Mouse (Mus musculus): ENCODE measurements at regions not wholly inside any gene's neighbourhood (a gene's known extent, or its start where the extent isn't known, plus 50 kb on each side); places are given as distances from the start of the nearest gene placed in this dataset.

DNA sequence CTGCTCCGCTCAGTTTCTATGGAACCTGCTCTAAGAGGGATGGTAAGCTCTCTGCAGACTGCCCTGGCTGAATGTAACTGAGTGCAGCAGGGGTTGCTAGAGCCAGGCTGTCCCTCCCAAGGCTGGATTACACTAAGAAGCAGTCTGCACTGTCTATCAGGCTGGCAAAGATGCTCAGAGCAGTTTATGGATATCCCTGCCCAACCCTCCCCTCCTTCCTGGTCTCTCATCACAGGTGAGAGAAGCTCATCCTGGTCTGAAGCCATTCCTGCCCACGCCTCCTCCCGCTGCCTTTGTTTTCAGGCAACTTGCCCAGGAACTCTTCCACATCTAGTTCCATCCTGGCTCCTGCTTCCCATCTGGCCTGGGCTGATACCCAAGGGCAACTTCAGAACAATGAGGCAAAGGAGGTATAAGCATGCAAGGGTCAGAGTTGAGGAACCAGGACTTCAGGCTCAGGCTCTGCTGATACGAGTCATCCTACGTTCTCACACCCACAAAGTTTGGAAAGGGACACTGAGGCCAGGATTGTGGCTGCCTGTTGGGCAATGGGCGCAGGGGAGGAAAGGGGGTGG is 130.6 kb downstream of the Atp23 start:
- DNase-seq (ENCODE audit: low read depth, low spot score) = no peak
- Histone ChIP-seq H3K9me3 (replicated peaks; ENCODE audit: insufficient read depth, low read length) (no peaks in the 10 kb centered on the region), H3K27me3 (ENCODE audit: control insufficient read depth in 1 of 2, insufficient read depth in 2 of 2, low read length in 2 of 2) (no peaks in the 10 kb centered on the region), H3K27ac (ENCODE audit: control insufficient read depth, low read depth, low read length) (no peak overlapping the region), H3K79me2 (ENCODE audit: control insufficient read depth, insufficient read depth, low read length, poor library complexity) (no peaks in the 10 kb centered on the region), H3K9ac (ENCODE audit: control insufficient read depth, low read depth, low read length, poor library complexity, severe bottlenecking) (no peak overlapping the region), H3K36me3 (ENCODE audit: control insufficient read depth in 1 of 2, insufficient read depth in 2 of 2, low read length in 2 of 2) (no peaks in the 10 kb centered on the region), H3K4me1 (ENCODE audit: control insufficient read depth in 1 of 2, insufficient read depth in 2 of 2, low read length in 2 of 2) (no peaks in the 10 kb centered on the region), H3K4me3 (ENCODE audit: control insufficient read depth in 1 of 2, insufficient read depth in 1 of 2, low read depth in 2 of 2, low read length in 2 of 2) (no peak overlapping the region)
- no peak for TF ChIP-seq BHLHE40 (IDR thresholded peaks at IDR 0.05; ENCODE audit: borderline replicate concordance, low read depth, low read length)
- no peak for TF ChIP-seq MEF2A (IDR thresholded peaks at IDR 0.05; ENCODE audit: extremely low read depth, insufficient replicate concordance, low read depth, low read length, poor library complexity, severe bottlenecking)
- TF ChIP-seq CHD1 (IDR thresholded peaks at IDR 0.05; ENCODE audit: low read depth, low read length) = no peak
- TF ChIP-seq HCFC1 (IDR thresholded peaks at IDR 0.05; ENCODE audit: low read depth, low read length) = no peak
- no peak for TF ChIP-seq CHD2 (IDR thresholded peaks at IDR 0.05; ENCODE audit: low read length)
- no peak for TF ChIP-seq ETS1 (IDR thresholded peaks at IDR 0.05; ENCODE audit: low read depth, low read length)
- TF ChIP-seq TBP (IDR thresholded peaks at IDR 0.05; ENCODE audit: low read depth, low read length) = no peak
- TF ChIP-seq SIN3A (IDR thresholded peaks at IDR 0.05; ENCODE audit: low read length) = no peak
- TF ChIP-seq POLR2A (IDR thresholded peaks at IDR 0.05; ENCODE audit: control insufficient read depth in 1 of 2, insufficient read depth in 1 of 2, low read depth in 1 of 2, low read length in 2 of 2, poor library complexity in 1 of 2) = no peak
- TF ChIP-seq POLR2AphosphoS5 (IDR thresholded peaks at IDR 0.05; ENCODE audit: borderline replicate concordance, low read depth, low read length) = no peak
- TF ChIP-seq MYB (IDR thresholded peaks at IDR 0.05; ENCODE audit: low read depth, low read length) = no peak
- TF ChIP-seq MYC (IDR thresholded peaks at IDR 0.05; ENCODE audit: low read depth, low read length) = no peak
- TF ChIP-seq UBTF (IDR thresholded peaks at IDR 0.05; ENCODE audit: borderline replicate concordance, insufficient read depth, low read depth, low read length) = no peak
- no peak for TF ChIP-seq TAL1 (IDR thresholded peaks at IDR 0.05; ENCODE audit: low read length)
- no peak for TF ChIP-seq CTCF (IDR thresholded peaks at IDR 0.05 in 2 of 3, conservative IDR thresholded peaks at IDR 0.05 in 1 of 3; ENCODE audit: control insufficient read depth in 1 of 3, insufficient read depth in 1 of 3, low read depth in 2 of 3, low read length in 3 of 3, poor library complexity in 1 of 3, severe bottlenecking in 1 of 3)
- no peak for TF ChIP-seq MAFK (IDR thresholded peaks at IDR 0.05; ENCODE audit: borderline replicate concordance, low read depth, low read length)
- TF ChIP-seq GABPA (IDR thresholded peaks at IDR 0.05; ENCODE audit: low read depth, low read length) = no peak

DNA sequence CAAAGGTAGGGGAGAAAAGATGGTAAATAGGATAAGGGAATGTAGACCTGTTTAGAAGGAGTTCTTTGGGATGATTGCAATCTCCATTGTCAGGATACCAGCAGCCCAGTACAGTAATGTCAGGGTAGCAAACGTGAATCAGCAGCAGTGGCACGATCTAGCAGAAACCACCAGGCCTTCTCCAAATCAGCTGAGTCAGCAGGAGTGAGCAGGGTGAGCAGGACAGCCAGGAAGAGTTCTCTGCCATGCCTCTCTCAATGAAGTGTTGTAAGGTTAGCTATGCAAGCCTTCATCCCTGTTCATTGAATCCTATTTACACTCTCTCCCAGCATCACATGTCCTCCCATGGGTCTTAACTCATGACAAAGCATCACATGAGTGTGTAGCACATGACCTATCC is 135.5 kb downstream of the Atp23 start:
- no peaks in the 10 kb centered on the region for H3K27me3 ChIP-seq (ENCODE audit: control insufficient read depth in 1 of 2, insufficient read depth in 2 of 2, low read length in 2 of 2)
- no peak for TF ChIP-seq TCF12 (IDR thresholded peaks at IDR 0.05; ENCODE audit: low read depth, low read length)
- TF ChIP-seq MAFK (IDR thresholded peaks at IDR 0.05; ENCODE audit: borderline replicate concordance, low read depth, low read length) = 0 out of 2 replicates have a peak, but pooled peaks have one; percentile 51
- no peaks in the 10 kb centered on the region for H3K79me2 ChIP-seq (ENCODE audit: control insufficient read depth, insufficient read depth, low read length, poor library complexity)
- no peaks in the 10 kb centered on the region for H3K4me1 ChIP-seq (ENCODE audit: control insufficient read depth in 1 of 2, insufficient read depth in 2 of 2, low read length in 2 of 2)
- H3K9ac ChIP-seq (ENCODE audit: control insufficient read depth, low read depth, low read length, poor library complexity, severe bottlenecking) = no peak overlapping the region
- no peaks in the 10 kb centered on the region for H3K9me3 ChIP-seq (replicated peaks; ENCODE audit: insufficient read depth, low read length)
- no peak overlapping the region for H3K4me3 ChIP-seq (ENCODE audit: control insufficient read depth in 1 of 2, insufficient read depth in 1 of 2, low read depth in 2 of 2, low read length in 2 of 2)
- no peak for DNase-seq (ENCODE audit: low read depth, low spot score)
- no peaks in the 10 kb centered on the region for H3K36me3 ChIP-seq (ENCODE audit: control insufficient read depth in 1 of 2, insufficient read depth in 2 of 2, low read length in 2 of 2)
- no peak overlapping the region for H3K27ac ChIP-seq (ENCODE audit: control insufficient read depth, low read depth, low read length)

Data from MEL (cell line).